Mouse (Mus musculus): ENCODE data around the gene Clec2h.

DNA sequence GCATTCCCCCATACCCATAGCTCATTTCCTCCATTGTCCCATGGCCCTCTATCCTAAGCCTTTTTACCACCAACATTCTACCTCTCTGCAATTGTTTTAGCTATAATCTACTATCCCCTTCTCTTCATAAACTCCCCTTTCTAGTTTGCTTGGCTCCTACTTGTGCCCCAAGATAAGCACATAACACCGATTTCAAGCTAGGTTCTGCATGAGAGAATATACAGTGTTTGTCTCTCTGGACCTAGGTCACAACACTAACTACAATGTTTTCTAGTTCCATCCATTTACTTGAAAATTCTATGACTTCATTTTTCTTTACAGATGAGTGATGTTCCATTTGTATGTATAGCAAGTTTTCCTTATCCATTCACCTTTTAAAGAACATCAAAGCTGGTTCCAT lies 21.5 kb upstream of the Clec2h start:
- no peak for TF ChIP-seq MAX (IDR thresholded peaks at IDR 0.05; ENCODE audit: low read depth)
- no peak for TF ChIP-seq USF1 (IDR thresholded peaks at IDR 0.05; ENCODE audit: low read depth)
- no peak for TF ChIP-seq POLR2A (IDR thresholded peaks at IDR 0.05; ENCODE audit: insufficient read length, low read depth)
- TF ChIP-seq MYOD1 (IDR thresholded peaks at IDR 0.05; ENCODE audit: control insufficient read depth in 1 of 3, insufficient read length in 2 of 3, low read depth in 2 of 3) = no peak
- no peak for TF ChIP-seq MYOG (IDR thresholded peaks at IDR 0.05; ENCODE audit: control insufficient read depth in 1 of 3, insufficient read depth in 1 of 3, insufficient read length in 2 of 3, low read depth in 2 of 3)
- TF ChIP-seq TCF3 (IDR thresholded peaks at IDR 0.05; ENCODE audit: insufficient read length, low read depth) = no peak
- TF ChIP-seq CEBPB (IDR thresholded peaks at IDR 0.05; ENCODE audit: insufficient read depth, poor library complexity, severe bottlenecking) = no peak
- no peak for TF ChIP-seq POLR2AphosphoS2 (IDR thresholded peaks at IDR 0.05; ENCODE audit: insufficient read length, low read depth)
- no peak for TF ChIP-seq E2F4 (IDR thresholded peaks at IDR 0.05; ENCODE audit: insufficient read depth)
- TF ChIP-seq TCF12 (IDR thresholded peaks at IDR 0.05; ENCODE audit: insufficient read depth, poor library complexity, severe bottlenecking) = no peak
- no peak for TF ChIP-seq SRF (IDR thresholded peaks at IDR 0.05; ENCODE audit: control insufficient read depth, insufficient read length, low read depth)

All from myocyte (in vitro differentiated cells).